Mouse (Mus musculus) c-Kit-positive CD71-positive TER-119-positive erythroid progenitor cells, embryonic 14.5 days (primary cell): ENCODE data around the gene Mapk8ip3.

ENCODE experiments used
- DNase-seq: peaks from one replicate; pipeline ENCODE4 v3.0.0-alpha.2; 2013; ENCODE audit warnings: low spot score

Mapk8ip3 gene

GRCm38 (mm10) chr17:24849733-24850064, 87.1 kb downstream of the Mapk8ip3 start:
- no peak for DNase-seq

DNA sequence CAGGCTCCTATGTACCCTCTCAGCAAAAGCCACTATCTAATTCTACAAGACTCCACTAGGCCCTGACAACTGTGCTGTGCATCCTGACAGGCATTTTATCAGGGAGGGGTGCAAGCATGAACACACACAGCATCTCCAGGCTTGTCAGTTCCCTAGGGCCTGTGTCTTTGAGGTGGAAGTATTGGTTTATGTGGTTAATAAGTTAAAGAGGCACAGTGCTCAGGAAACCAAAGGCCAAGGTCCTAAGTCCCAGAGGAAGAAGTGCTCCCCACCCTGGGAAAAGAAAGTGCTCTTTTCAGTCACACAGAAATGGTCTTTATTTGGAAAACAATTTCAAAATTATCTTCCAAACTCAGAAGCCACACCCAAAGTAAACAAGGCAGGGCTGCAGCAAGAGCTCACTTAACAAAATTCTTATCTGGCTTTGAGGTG, 88.2 kb downstream of the Mapk8ip3 start:
- peak; percentile 79 for DNase-seq

DNA sequence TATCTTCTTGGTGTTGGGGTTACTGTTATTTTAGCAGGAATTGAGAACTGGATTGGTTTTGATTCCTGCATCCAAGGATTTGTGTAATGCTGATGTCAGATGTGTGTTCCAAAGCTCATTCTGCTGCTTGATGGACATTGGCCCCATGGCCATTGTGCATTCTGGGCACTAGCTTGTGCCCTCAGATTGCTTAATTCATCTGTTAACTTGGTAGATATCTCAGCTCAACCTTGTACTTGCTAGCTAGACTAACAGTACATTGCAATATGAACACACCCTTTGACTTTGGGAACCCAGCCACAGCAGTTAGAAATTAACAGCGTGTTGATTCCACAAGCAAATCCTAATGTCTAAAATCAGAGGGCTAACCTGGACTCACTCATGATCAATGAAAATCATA, 89.4 kb downstream of the Mapk8ip3 start:
- DNase-seq, result no peak

DNA sequence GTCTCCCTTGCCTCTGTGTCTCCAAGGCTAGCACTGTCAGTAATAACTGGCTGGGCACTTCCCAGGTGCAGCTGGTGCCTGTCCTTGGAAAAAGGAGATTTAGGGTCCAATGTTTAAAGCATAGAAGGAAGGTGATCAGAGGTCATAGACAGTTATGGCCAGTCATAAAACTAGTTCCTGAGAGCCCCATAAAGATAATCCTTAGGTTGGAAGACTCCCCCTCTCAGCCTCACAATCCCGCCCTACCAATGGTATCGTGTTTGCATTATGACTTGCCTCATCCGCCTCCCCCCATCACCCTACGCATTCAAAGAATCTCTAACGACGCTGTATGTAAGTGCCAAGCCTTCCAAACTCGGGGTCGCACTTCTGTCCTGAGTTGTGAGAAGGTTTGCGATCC, 92.3 kb downstream of the Mapk8ip3 start:
- DNase-seq, result no peak

DNA sequence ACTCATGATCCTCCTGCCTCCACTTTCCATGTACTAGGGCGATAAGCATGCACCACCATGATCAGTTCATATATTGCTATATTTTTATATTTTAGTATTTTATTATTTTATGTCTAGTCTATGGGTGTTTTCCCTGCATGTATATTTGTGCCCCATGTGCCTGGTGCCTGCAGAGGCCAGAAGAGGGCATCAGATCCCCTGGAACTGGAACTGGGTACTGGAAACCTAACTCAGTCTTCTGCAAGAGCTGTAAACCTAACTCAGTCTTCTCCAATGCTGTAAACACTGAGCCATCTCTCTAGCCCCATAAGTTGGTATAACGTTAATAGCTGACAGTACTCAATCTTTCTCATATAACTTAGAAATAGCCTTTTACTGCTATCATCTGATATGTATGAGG, 94.1 kb downstream of the Mapk8ip3 start:
- no peak for DNase-seq
